Mouse (Mus musculus) testis, adult 2 months (tissue): ENCODE results near the gene Heyl.

Experiments
- CTCF ChIP-seq: fragments of 200-500 bp; IDR thresholded peaks from 2 replicates; pipeline ENCODE4 v1.5.1; 2012; ENCODE audit warnings: low read depth, mild to moderate bottlenecking, inconsistent platforms, low read length, moderate library complexity; ENCODE audit not compliant: control insufficient read depth, insufficient read depth, insufficient replicate concordance
- POLR2A ChIP-seq: fragments of 200-500 bp; IDR thresholded peaks from 2 replicates; pipeline ENCODE4 v1.6.1; 2012; ENCODE audit warnings: low read depth, mild to moderate bottlenecking, inconsistent platforms, low read length, moderate library complexity; ENCODE audit not compliant: control insufficient read depth

GRCm38 (mm10) chr4:123246651-123247050 is 13.3 kb downstream of the Heyl start:
- no peak for TF ChIP-seq POLR2A
- TF ChIP-seq CTCF: no peak
